Mouse (Mus musculus) lung, embryonic 14.5 days (tissue): ENCODE results near the gene Dmrtb1. TPM values are rescaled to one million over a fixed set of nuclear protein-coding genes. Genes with fewer than 3 reads are reported as not detected.
A peak's percentile ranks its signal among the peaks of the same experiment; 100 is the strongest.

Experiments
- ATAC-seq: fragments of 200-750 bp; cut with Nextera tagmentation; 2 replicates; pipeline ENCODE4 v1.8.0; 2017; ENCODE audit warnings: mild to moderate bottlenecking, moderate TSS enrichment, moderate library complexity; ENCODE audit not compliant: insufficient read depth
- DNase-seq: peaks from one replicate; pipeline ENCODE4 v3.0.0-alpha.2; 2015
- H3K27ac ChIP-seq: fragments of 300-500 bp; sonication (generic); 2 replicates; pipeline ENCODE4 v1.5.1; 2014; ENCODE audit warnings: low read depth, mild to moderate bottlenecking, moderate library complexity
- H3K27me3 ChIP-seq: fragments of 300-500 bp; sonication (generic); 2 replicates; pipeline ENCODE4 v1.6.1; 2014; ENCODE audit warnings: low read length, control low read depth; ENCODE audit not compliant: insufficient read depth
- H3K36me3 ChIP-seq: fragments of 300-500 bp; sonication (generic); 2 replicates; pipeline ENCODE4 v1.6.1; 2014; ENCODE audit warnings: control low read depth; ENCODE audit not compliant: insufficient read depth
- H3K4me1 ChIP-seq: fragments of 300-500 bp; sonication (generic); 2 replicates; pipeline ENCODE4 v1.6.1; 2014; ENCODE audit warnings: antibody characterized with exemption, control low read depth; ENCODE audit not compliant: insufficient read depth
- H3K4me2 ChIP-seq: fragments of 300-500 bp; sonication (generic); 2 replicates; pipeline ENCODE4 v1.6.1; 2014; ENCODE audit warnings: mild to moderate bottlenecking
- H3K4me3 ChIP-seq: fragments of 300-500 bp; sonication (generic); 2 replicates; pipeline ENCODE4 v1.5.1; 2014; ENCODE audit warnings: low read depth, low read length
- H3K9ac ChIP-seq: fragments of 300-500 bp; sonication (generic); 2 replicates; pipeline ENCODE4 v1.6.1; 2014
- H3K9me3 ChIP-seq: fragments of 300-500 bp; sonication (generic); 2 replicates; pipeline ENCODE4 v1.6.1; 2016; ENCODE audit warnings: low read depth, low read length, control low read depth
- CTCF ChIP-seq: IDR thresholded peaks from 2 replicates; pipeline ENCODE4 v1.5.1; 2016; ENCODE audit warnings: antibody characterized with exemption, low read depth
- WGBS: fragments of 180-500 bp; shearing (Covaris S2); extraction: QIAGEN DNeasy Blood & Tissue Kit; methylation state at CpG from one replicate; pipeline ENCODE4 v1.1.7; 2014; 5-methylcytosine and 5-hydroxymethylcytosine counted together
- polyA plus RNA-seq: library from polyadenylated mRNA; unstranded; fragments of >200 nt; fragmentation: Nextera tagmentation; extraction: Ambion mirVana; gene quantifications from 2 replicates; pipeline ENCODE4 v1.2.1, GENCODE M21; 2014

Dmrtb1 gene
- polyA plus RNA-seq, 1 experiment from 2014 or later = not detected

- Histone ChIP-seq H3K9me3 (no peaks in the 10 kb centered on the region), H3K27me3 (no peaks in the 10 kb centered on the region), H3K4me1 (no peaks in the 10 kb centered on the region), H3K36me3 (no peaks in the 10 kb centered on the region), H3K4me2 (no peak overlapping the region), H3K27ac (no peak overlapping the region), H3K4me3 (no peak overlapping the region), H3K9ac (no peak overlapping the region)
- DNase-seq (no peak), ATAC-seq (no peak)
- 49% methylated on average over 11 of the region's 11 CpGs for WGBS
- no peak for TF ChIP-seq CTCF
Observed at GRCm38 (mm10) chr4:107720043-107720830, 36.2 kb upstream of the Dmrtb1 start.

- no peaks in the 10 kb centered on the region for H3K9me3 ChIP-seq
- ATAC-seq (no peak), DNase-seq (no peak)
- TF ChIP-seq CTCF = no peak
- WGBS = 56% methylated on average over 5 of the region's 5 CpGs
- H3K27ac ChIP-seq = no peak overlapping the region
- H3K27me3 ChIP-seq = no peaks in the 10 kb centered on the region
- H3K36me3 ChIP-seq = no peaks in the 10 kb centered on the region
- H3K9ac ChIP-seq = no peak overlapping the region
- no peaks in the 10 kb centered on the region for H3K4me1 ChIP-seq
- H3K4me3 ChIP-seq = no peak overlapping the region
- no peak overlapping the region for H3K4me2 ChIP-seq
Observed at GRCm38 (mm10) chr4:107719161-107719560, 35.1 kb upstream of the Dmrtb1 start.

GRCm38 (mm10) chr4:107718720-107719119 is 34.7 kb upstream of the Dmrtb1 start:
- 78% methylated on average over 8 of the region's 8 CpGs for WGBS
- no peak for DNase-seq
- Histone ChIP-seq H3K36me3 (no peaks in the 10 kb centered on the region), H3K4me2 (no peak overlapping the region), H3K9me3 (no peaks in the 10 kb centered on the region), H3K27ac (no peak overlapping the region), H3K4me1 (no peaks in the 10 kb centered on the region), H3K4me3 (no peak overlapping the region), H3K27me3 (no peaks in the 10 kb centered on the region), H3K9ac (no peak overlapping the region)
- ATAC-seq = no peak
- no peak for TF ChIP-seq CTCF

GRCm38 (mm10) chr4:107717718-107718313 is 33.8 kb upstream of the Dmrtb1 start:
- ATAC-seq (no peak), DNase-seq (no peak)
- H3K27ac ChIP-seq = no peak overlapping the region
- no peak overlapping the region for H3K4me3 ChIP-seq
- H3K36me3 ChIP-seq = no peaks in the 10 kb centered on the region
- TF ChIP-seq CTCF = no peak
- H3K4me1 ChIP-seq = no peaks in the 10 kb centered on the region
- no peaks in the 10 kb centered on the region for H3K27me3 ChIP-seq
- WGBS = 64% methylated on average over 8 of the region's 8 CpGs
- H3K9me3 ChIP-seq = no peaks in the 10 kb centered on the region
- no peak overlapping the region for H3K4me2 ChIP-seq
- H3K9ac ChIP-seq = no peak overlapping the region

- Histone ChIP-seq H3K27me3 (no peaks in the 10 kb centered on the region), H3K9me3 (no peaks in the 10 kb centered on the region), H3K9ac (no peak overlapping the region), H3K36me3 (no peaks in the 10 kb centered on the region), H3K4me1 (no peaks in the 10 kb centered on the region), H3K4me2 (no peak overlapping the region), H3K4me3 (no peak overlapping the region), H3K27ac (no peak overlapping the region)
- ATAC-seq (no peak), DNase-seq (no peak)
- TF ChIP-seq CTCF = no peak
- 66% methylated on average over 9 of the region's 9 CpGs for WGBS
Observed at GRCm38 (mm10) chr4:107716754-107717299, 32.8 kb upstream of the Dmrtb1 start.

- no peak overlapping the region for H3K9ac ChIP-seq
- no peaks in the 10 kb centered on the region for H3K36me3 ChIP-seq
- no peak overlapping the region for H3K4me3 ChIP-seq
- H3K27ac ChIP-seq = no peak overlapping the region
- no peak for TF ChIP-seq CTCF
- no peaks in the 10 kb centered on the region for H3K27me3 ChIP-seq
- no peaks in the 10 kb centered on the region for H3K9me3 ChIP-seq
- WGBS = 61% methylated on average over 4 of the region's 4 CpGs
- H3K4me2 ChIP-seq = no peak overlapping the region
- H3K4me1 ChIP-seq = no peaks in the 10 kb centered on the region
- ATAC-seq (no peak), DNase-seq (no peak)
Observed at GRCm38 (mm10) chr4:107706884-107707283, 22.9 kb upstream of the Dmrtb1 start.

GRCm38 (mm10) chr4:107704185-107704584 is 20.2 kb upstream of the Dmrtb1 start:
- no peak overlapping the region for H3K27ac ChIP-seq
- H3K9ac ChIP-seq = no peak overlapping the region
- TF ChIP-seq CTCF = peak; percentile 69
- ATAC-seq (no peak), DNase-seq (peak; percentile 61)
- H3K36me3 ChIP-seq = no peaks in the 10 kb centered on the region
- H3K4me2 ChIP-seq = no peak overlapping the region
- no peaks in the 10 kb centered on the region for H3K4me1 ChIP-seq
- no peak overlapping the region for H3K4me3 ChIP-seq
- H3K9me3 ChIP-seq = no peaks in the 10 kb centered on the region
- 82% methylated on average over 1 of the region's 1 CpGs for WGBS
- H3K27me3 ChIP-seq = no peaks in the 10 kb centered on the region
